Mouse (Mus musculus): ENCODE measurements around the gene Sh3tc1.

GRCm38 (mm10) chr5:35756020-35756419 is 16.2 kb upstream of the Sh3tc1 start:
- TF ChIP-seq CTCF (IDR thresholded peaks at IDR 0.05; ENCODE audit: low read depth) = no peak
- no peak for TF ChIP-seq EP300 (IDR thresholded peaks at IDR 0.05; ENCODE audit: low read depth)

Measured in heart, postnatal 0 days (tissue).